Mouse (Mus musculus) thymus, adult 2 months (tissue): ENCODE measurements around the gene Ghr. TPM values are rescaled to one million over a fixed set of nuclear protein-coding genes. Genes with fewer than 3 reads are reported as not detected.

Experiments used
- DNase-seq: peaks from one replicate; pipeline ENCODE4 v3.0.0; 2021
- H3K27ac ChIP-seq: fragments of 200-500 bp; 2 replicates; pipeline ENCODE4 v1.5.1; 2012; ENCODE audit warnings: low read length, control low read depth; ENCODE audit not compliant: control insufficient read depth, insufficient read depth
- H3K27me3 ChIP-seq: fragments of 200-500 bp; 2 replicates; pipeline ENCODE4 v1.6.1; 2012; ENCODE audit warnings: mild to moderate bottlenecking, low read length, moderate library complexity, mixed read lengths; ENCODE audit not compliant: control insufficient read depth, insufficient read depth
- H3K36me3 ChIP-seq: fragments of 200-500 bp; 2 replicates; pipeline ENCODE4 v1.6.1; 2012; ENCODE audit warnings: mild to moderate bottlenecking, low read length, moderate library complexity; ENCODE audit not compliant: control insufficient read depth, insufficient read depth
- H3K4me1 ChIP-seq: fragments of 200-500 bp; replicated peaks from 2 replicates; pipeline ENCODE4 v1.6.1; 2012; ENCODE audit warnings: low read length; ENCODE audit not compliant: control insufficient read depth, insufficient read depth
- H3K4me3 ChIP-seq: fragments of 200-500 bp; 2 replicates; pipeline ENCODE4 v1.5.1; 2012; ENCODE audit warnings: mild to moderate bottlenecking, low read length, control low read depth, moderate library complexity; ENCODE audit not compliant: control insufficient read depth, insufficient read depth
- CTCF ChIP-seq: fragments of 200-500 bp; IDR thresholded peaks from 2 replicates; pipeline ENCODE4 v1.5.1; 2012; ENCODE audit warnings: mild to moderate bottlenecking, control low read depth, low read length, moderate library complexity, borderline replicate concordance; ENCODE audit not compliant: control insufficient read depth, poor library complexity, insufficient read depth; ENCODE audit errors: extremely low read depth
- POLR2A ChIP-seq: fragments of 200-500 bp; IDR thresholded peaks from 2 replicates; pipeline ENCODE4 v1.6.1; 2012; ENCODE audit warnings: mild to moderate bottlenecking, low read length, control low read depth, moderate library complexity; ENCODE audit not compliant: control insufficient read depth, poor library complexity, insufficient read depth; ENCODE audit errors: extremely low read depth
- WGBS: fragments of 180-500 bp; shearing (Covaris S2); methylation state at CpG from one replicate; pipeline ENCODE4 v1.1.7; 2018; 5-methylcytosine and 5-hydroxymethylcytosine counted together
- polyA plus RNA-seq: library from polyadenylated mRNA; depleted of rRNA; stranded (reverse); fragments of >200 nt; gene quantifications from 2 replicates; pipeline ENCODE4 v1.2.3, GENCODE M21; 2012

Gene Ghr
- polyA plus RNA-seq, 1 experiment: 7.3 TPM

DNA sequence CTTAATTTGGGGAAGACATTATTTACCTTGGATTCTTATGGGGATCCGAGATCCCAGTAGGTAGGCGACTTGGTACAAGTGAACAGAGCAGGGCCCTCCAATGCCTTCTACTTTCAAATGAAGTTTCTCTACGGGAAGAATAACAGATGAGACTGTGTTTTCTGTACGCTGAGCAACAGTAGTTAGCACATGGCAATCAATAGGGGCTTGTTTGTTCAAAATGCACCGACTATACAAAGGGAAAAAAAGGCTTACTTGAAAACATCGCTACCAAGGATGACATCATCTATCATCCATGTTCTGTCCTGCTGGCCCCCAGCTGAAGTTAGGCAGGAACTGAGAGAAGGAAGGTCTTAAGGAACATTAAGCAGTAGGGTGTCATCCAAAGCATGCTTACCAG, 315.0 kb downstream of the Ghr start, which contains the start of gene Selenop:
Selenop (plus strand) TSS at position 301 of the 400 bp plus-strand sequence.
- peaks cover 23% of the 10 kb centered on the region for H3K4me1 ChIP-seq
- 96% methylated on average over 6 of the region's 6 CpGs for WGBS
- H3K27me3 ChIP-seq: no peaks in the 10 kb centered on the region
- TF ChIP-seq POLR2A (no peak), CTCF (no peak)
- H3K27ac ChIP-seq: no peak within 1 kb of the TSS
- no peak within 1 kb of the TSS for H3K4me3 ChIP-seq
- no peak for DNase-seq
- H3K36me3 ChIP-seq: no peaks in the 10 kb centered on the region
